In genomic region chr9:60244943-60245342, GRCm38 (mm10) we compare ENCODE assay signal across 9 mouse cellular contexts.
DNase-seq lines count a peak whose midpoint lies in the region; ATAC-seq lines count a peak whose summit lies in the region.
"Had no signal": no experiment of that assay in that cellular context is flagged by ENCODE, and none has a peak within 500 bp of the region (broad histone marks: within the 10 kb centered on the region; RNA-seq: fewer than 3 reads in every experiment).

No protein-coding gene starts in this region.

- 0 out of 2 replicates have a peak, but pooled peaks cover 3% of the 10 kb centered on the region for H3K27me3 ChIP-seq in liver, embryonic 13.5 days
- H3K27me3 ChIP-seq: stomach, embryonic 15.5 days had no signal

- no peak for ATAC-seq in liver, embryonic 13.5 days (ENCODE audit: low read depth)

- 3% methylated on average over 5 of the region's 5 CpGs for WGBS in liver, embryonic 13.5 days (ENCODE audit: insufficient replicate concordance)

- peak; percentile 85 for DNase-seq in 3T3-L1 (ENCODE audit: low read depth, low spot score)
- DNase-seq in NIH3T3 (ENCODE audit: low read depth): peak; percentile 79
- peak; percentile 70 to 84 for DNase-seq in cerebellum, postnatal 36 days
- DNase-seq in gastrocnemius, postnatal 36 days: peak; percentile 32 to 36
- DNase-seq in kidney, postnatal 14 days: peak; percentile 78
- DNase-seq in liver, embryonic 13.5 days: peak; percentile 29
- DNase-seq in ovary, postnatal 36 days (ENCODE audit: low spot score): peak; percentile 41
- peak; percentile 73 for DNase-seq in thymus, postnatal 4 days

- no peak overlapping the region for H3K4me3 ChIP-seq in liver, embryonic 13.5 days (replicated peaks)
- H3K4me3 ChIP-seq: stomach, embryonic 15.5 days had no signal

- H3K9me3 ChIP-seq in liver, embryonic 13.5 days (replicated peaks): no peaks in the 10 kb centered on the region
- H3K9me3 ChIP-seq: stomach, embryonic 15.5 days had no signal

- H3K4me1 ChIP-seq in liver, embryonic 13.5 days (replicated peaks): peaks cover 2% of the 10 kb centered on the region
- H3K4me1 ChIP-seq: stomach, embryonic 15.5 days had no signal

- H3K27ac ChIP-seq in liver, embryonic 13.5 days: no peak overlapping the region
- H3K27ac ChIP-seq: stomach, embryonic 15.5 days had no signal

- intact Hi-C loops in gastrocnemius, postnatal 36 days (cut with DNase I): loop anchor here (5.0 to 10.0 kb wide), 2 partner anchors 352 to 440 kb away; partner anchors contain the start of gene Lrrc49

- no peak overlapping the region for H3K4me2 ChIP-seq in liver, embryonic 13.5 days
- H3K4me2 ChIP-seq: stomach, embryonic 15.5 days had no signal

- H3K9ac ChIP-seq in liver, embryonic 13.5 days: no peak overlapping the region
- H3K9ac ChIP-seq: stomach, embryonic 15.5 days had no signal

- no peaks in the 10 kb centered on the region for H3K36me3 ChIP-seq in liver, embryonic 13.5 days
- H3K36me3 ChIP-seq: stomach, embryonic 15.5 days had no signal

Comparison
In these comparisons a context has a peak if more than half of its experiments do, and no peak if none do; other contexts are left out.
1. DNase-seq: peak in every context shown above with its lines; median percentile 85 in 3T3-L1; 79 in NIH3T3; 78 in kidney, postnatal 14 days; 77 in cerebellum, postnatal 36 days; 73 in thymus, postnatal 4 days; 41 in ovary, postnatal 36 days; 34 in gastrocnemius, postnatal 36 days; 29 in liver, embryonic 13.5 days.